Mouse (Mus musculus) gastrocnemius, adult 2 months (tissue): ENCODE measurements at regions not wholly inside any gene's neighbourhood (a gene's known extent, or its start where the extent isn't known, plus 50 kb on each side); places are given as distances from the start of the nearest gene placed in this dataset.

Experiments used
- DNase-seq: peaks from one replicate; pipeline ENCODE4 v3.0.0; 2022
- H3K27ac ChIP-seq: fragments of 200-600 bp; 2 replicates; pipeline ENCODE4 v1.8.1; 2022; ENCODE audit warnings: mild to moderate bottlenecking
- H3K4me3 ChIP-seq: fragments of 200-600 bp; 2 replicates; pipeline ENCODE4 v1.8.1; 2022; ENCODE audit warnings: mild to moderate bottlenecking, moderate library complexity
- CTCF ChIP-seq: fragments of 200-600 bp; IDR thresholded peaks from 2 replicates; pipeline ENCODE4 v1.8.1; 2022; ENCODE audit warnings: antibody characterized with exemption, mild to moderate bottlenecking, moderate library complexity
- intact Hi-C: fragments of 180-260 bp; cut with DNase I; formaldehyde crosslinking; loops from one replicate; pipeline ENCODE4 v1.15.1; 2025

- TF ChIP-seq CTCF: no peak
- DNase-seq: no peak
- intact Hi-C loops: no loop called here
- H3K4me3 ChIP-seq: no peak overlapping the region
- no peak overlapping the region for H3K27ac ChIP-seq
Measured at GRCm38 (mm10) chr1:169439621-169440020, 91.6 kb downstream of the Nuf2 start.

GRCm38 (mm10) chr1:169438006-169438405, 93.3 kb downstream of the Nuf2 start:
- TF ChIP-seq CTCF: no peak
- no peak overlapping the region for H3K4me3 ChIP-seq
- DNase-seq: no peak
- intact Hi-C loops: no loop called here
- no peak overlapping the region for H3K27ac ChIP-seq

- no peak for DNase-seq
- intact Hi-C loops: no loop called here
- Histone ChIP-seq H3K27ac (no peak overlapping the region), H3K4me3 (no peak overlapping the region)
- no peak for TF ChIP-seq CTCF
Measured at GRCm38 (mm10) chr1:169422408-169422807, 108.9 kb downstream of the Nuf2 start.

- intact Hi-C loops: no loop called here
- H3K4me3 ChIP-seq: no peak overlapping the region
- DNase-seq: no peak
- H3K27ac ChIP-seq: no peak overlapping the region
- no peak for TF ChIP-seq CTCF
Measured at GRCm38 (mm10) chr1:169421671-169422070, 109.6 kb downstream of the Nuf2 start.

- no peak for DNase-seq
- intact Hi-C loops: no loop called here
- H3K27ac ChIP-seq: no peak overlapping the region
- H3K4me3 ChIP-seq: no peak overlapping the region
- TF ChIP-seq CTCF: no peak
Measured at GRCm38 (mm10) chr1:169418665-169419045, 112.6 kb downstream of the Nuf2 start.

- Histone ChIP-seq H3K27ac (no peak overlapping the region), H3K4me3 (no peak overlapping the region)
- DNase-seq: no peak
- no peak for TF ChIP-seq CTCF
- intact Hi-C loops: no loop called here
Measured at GRCm38 (mm10) chr1:169417979-169418664, 113.1 kb downstream of the Nuf2 start.

GRCm38 (mm10) chr1:169416701-169417100, 114.6 kb downstream of the Nuf2 start:
- no peak for TF ChIP-seq CTCF
- no peak for DNase-seq
- Histone ChIP-seq H3K27ac (no peak overlapping the region), H3K4me3 (no peak overlapping the region)
- intact Hi-C loops: no loop called here

- intact Hi-C loops: no loop called here
- no peak for TF ChIP-seq CTCF
Measured at GRCm38 (mm10) chr1:169408120-169408519, 123.1 kb downstream of the Nuf2 start.

GRCm38 (mm10) chr1:169400841-169401240, 130.4 kb downstream of the Nuf2 start:
- Histone ChIP-seq H3K4me3 (no peak overlapping the region), H3K27ac (no peak overlapping the region)
- TF ChIP-seq CTCF: no peak
- DNase-seq: no peak
- intact Hi-C loops: no loop called here

More at GRCm38 (mm10) chr1:169408120-169408519, 123.1 kb downstream of the Nuf2 start:
- Histone ChIP-seq H3K27ac (no peak overlapping the region), H3K4me3 (no peak overlapping the region)
- no peak for DNase-seq

- Histone ChIP-seq H3K4me3 (no peak overlapping the region), H3K27ac (no peak overlapping the region)
- intact Hi-C loops: no loop called here
- DNase-seq: no peak
- TF ChIP-seq CTCF: no peak
Measured at GRCm38 (mm10) chr1:169397371-169397770, 133.9 kb downstream of the Nuf2 start.

- no peak for TF ChIP-seq CTCF
Measured at GRCm38 (mm10) chr1:169387056-169387455, 144.2 kb downstream of the Nuf2 start.

GRCm38 (mm10) chr1:169385740-169386424, 145.4 kb downstream of the Nuf2 start:
- intact Hi-C loops: no loop called here
- DNase-seq: no peak
- no peak overlapping the region for H3K4me3 ChIP-seq
- no peak overlapping the region for H3K27ac ChIP-seq
- no peak for TF ChIP-seq CTCF

More at GRCm38 (mm10) chr1:169387056-169387455, 144.2 kb downstream of the Nuf2 start:
- Histone ChIP-seq H3K4me3 (no peak overlapping the region), H3K27ac (peak overlapping the region; percentile 29)
- intact Hi-C loops: no loop called here
- no peak for DNase-seq

- TF ChIP-seq CTCF: no peak
- intact Hi-C loops: no loop called here
- DNase-seq: no peak
- Histone ChIP-seq H3K27ac (no peak overlapping the region), H3K4me3 (no peak overlapping the region)
Measured at GRCm38 (mm10) chr1:169374686-169375085, 156.6 kb downstream of the Nuf2 start.

GRCm38 (mm10) chr1:169368758-169369157, 162.5 kb downstream of the Nuf2 start:
- no peak overlapping the region for H3K27ac ChIP-seq
- TF ChIP-seq CTCF: no peak
- no peak overlapping the region for H3K4me3 ChIP-seq
- intact Hi-C loops: no loop called here
- no peak for DNase-seq
